Mouse (Mus musculus): ENCODE data around the gene Luc7l3. TPM values are rescaled to one million over a fixed set of nuclear protein-coding genes. Genes with fewer than 3 reads are reported as not detected.

The Luc7l3 gene
- polyA plus RNA-seq, 2 experiments: 33.7 to 39.1 TPM

GRCm38 (mm10) chr11:94339732-94340585, 18.2 kb upstream of the Luc7l3 start:
- no peaks in the 10 kb centered on the region for H3K27me3 ChIP-seq (ENCODE audit: control insufficient read depth, insufficient read depth, low read length)
- no peak for TF ChIP-seq EP300 (IDR thresholded peaks at IDR 0.05; ENCODE audit: low read depth)
- peak; percentile 83 for TF ChIP-seq CTCF (IDR thresholded peaks at IDR 0.05; ENCODE audit: low read depth)
- H3K9me3 ChIP-seq (ENCODE audit: control insufficient read depth, low read length): no peaks in the 10 kb centered on the region
- ATAC-seq (ENCODE audit: insufficient read depth): peak; percentile 63; the same call in 1 of the 2 replicates
- H3K4me1 ChIP-seq (replicated peaks; ENCODE audit: control insufficient read depth in 2 of 2, insufficient read depth in 2 of 2, low read length in 1 of 2): peaks cover 6 to 23% of the 10 kb centered on the region in 2 experiments
- peak in 2 of 3 experiments; percentile 31 to 36 for DNase-seq (ENCODE audit: low read depth in 3 of 3, low spot score in 3 of 3)
- H3K9ac ChIP-seq (replicated peaks): no peak overlapping the region
- WGBS (ENCODE audit: insufficient replicate concordance): 54% methylated on average over 18 of the region's 18 CpGs
- no peak overlapping the region for H3K4me2 ChIP-seq (ENCODE audit: low read depth)
- H3K27ac ChIP-seq: no peak overlapping the region
- no peak overlapping the region for H3K4me3 ChIP-seq (ENCODE audit: insufficient read depth in 1 of 2, low read depth in 2 of 2, low read length in 2 of 2)
- H3K36me3 ChIP-seq (replicated peaks; ENCODE audit: control insufficient read depth, insufficient read depth, low read depth): peaks cover 7% of the 10 kb centered on the region

- TF ChIP-seq EP300 (IDR thresholded peaks at IDR 0.05; ENCODE audit: low read depth) (no peak), CTCF (IDR thresholded peaks at IDR 0.05; ENCODE audit: low read depth) (no peak)
- Histone ChIP-seq H3K9me3 (ENCODE audit: control insufficient read depth, low read length) (no peaks in the 10 kb centered on the region), H3K4me1 (replicated peaks; ENCODE audit: control insufficient read depth in 2 of 2, insufficient read depth in 2 of 2, low read length in 1 of 2) (peaks cover 19 to 36% of the 10 kb centered on the region in 2 experiments), H3K27me3 (ENCODE audit: control insufficient read depth, insufficient read depth, low read length) (no peaks in the 10 kb centered on the region), H3K36me3 (replicated peaks; ENCODE audit: control insufficient read depth, insufficient read depth, low read depth) (peaks cover 7% of the 10 kb centered on the region), H3K4me3 (ENCODE audit: insufficient read depth in 1 of 2, low read depth in 2 of 2, low read length in 2 of 2) (no peak overlapping the region), H3K4me2 (ENCODE audit: low read depth) (no peak overlapping the region), H3K27ac (no peak overlapping the region), H3K9ac (replicated peaks) (no peak overlapping the region)
- ATAC-seq (ENCODE audit: insufficient read depth) (no peak), DNase-seq (ENCODE audit: low read depth in 3 of 3, low spot score in 3 of 3) (no peak)
- 63% methylated on average over 2 of the region's 2 CpGs for WGBS (ENCODE audit: insufficient replicate concordance)
Observed at GRCm38 (mm10) chr11:94338347-94338746, 16.6 kb upstream of the Luc7l3 start.

- DNase-seq (ENCODE audit: low read depth in 3 of 3, low spot score in 3 of 3): no peak
- no peak overlapping the region for H3K9ac ChIP-seq (replicated peaks)
- no peaks in the 10 kb centered on the region for H3K9me3 ChIP-seq (ENCODE audit: control insufficient read depth, low read length)
- no peak overlapping the region for H3K4me3 ChIP-seq (ENCODE audit: insufficient read depth in 1 of 2, low read depth in 2 of 2, low read length in 2 of 2)
- H3K4me2 ChIP-seq (ENCODE audit: low read depth): no peak overlapping the region
- peaks cover 7% of the 10 kb centered on the region for H3K36me3 ChIP-seq (replicated peaks; ENCODE audit: control insufficient read depth, insufficient read depth, low read depth)
- no peaks in the 10 kb centered on the region for H3K27me3 ChIP-seq (ENCODE audit: control insufficient read depth, insufficient read depth, low read length)
- H3K4me1 ChIP-seq (replicated peaks; ENCODE audit: control insufficient read depth in 2 of 2, insufficient read depth in 2 of 2, low read length in 1 of 2): peaks cover 26 to 32% of the 10 kb centered on the region in 2 experiments
- TF ChIP-seq EP300 (IDR thresholded peaks at IDR 0.05; ENCODE audit: low read depth) (no peak), CTCF (IDR thresholded peaks at IDR 0.05; ENCODE audit: low read depth) (no peak)
- ATAC-seq (ENCODE audit: insufficient read depth): no peak
- no peak overlapping the region for H3K27ac ChIP-seq
Observed at GRCm38 (mm10) chr11:94336551-94336950, 14.8 kb upstream of the Luc7l3 start.

- ATAC-seq (ENCODE audit: insufficient read depth) (peak; percentile 98), DNase-seq (ENCODE audit: low read depth in 3 of 3, low spot score in 3 of 3) (peak; percentile 73 to 78 (median 77))
- peak overlapping the region; percentile 57; the same call in 1 of the 2 replicates for H3K9ac ChIP-seq (replicated peaks)
- no peaks in the 10 kb centered on the region for H3K27me3 ChIP-seq (ENCODE audit: control insufficient read depth, insufficient read depth, low read length)
- H3K9me3 ChIP-seq (ENCODE audit: control insufficient read depth, low read length): no peaks in the 10 kb centered on the region
- H3K4me2 ChIP-seq (ENCODE audit: low read depth): peak overlapping the region; percentile 60
- peaks cover 4% of the 10 kb centered on the region for H3K36me3 ChIP-seq (replicated peaks; ENCODE audit: control insufficient read depth, insufficient read depth, low read depth)
- peak; percentile 91 for TF ChIP-seq EP300 (IDR thresholded peaks at IDR 0.05; ENCODE audit: low read depth)
- TF ChIP-seq CTCF (IDR thresholded peaks at IDR 0.05; ENCODE audit: low read depth): no peak
- peaks cover 26 to 34% of the 10 kb centered on the region in 2 experiments for H3K4me1 ChIP-seq (replicated peaks; ENCODE audit: control insufficient read depth in 2 of 2, insufficient read depth in 2 of 2, low read length in 1 of 2)
- H3K27ac ChIP-seq: peak overlapping the region; percentile 59
- H3K4me3 ChIP-seq (ENCODE audit: insufficient read depth in 1 of 2, low read depth in 2 of 2, low read length in 2 of 2): peak overlapping the region; percentile 2 to 19; a peak in 2 of 4 replicates
- 64% methylated on average over 8 of the region's 8 CpGs for WGBS (ENCODE audit: insufficient replicate concordance)
Observed at GRCm38 (mm10) chr11:94334386-94334968, 12.7 kb upstream of the Luc7l3 start.

- TF ChIP-seq EP300 (IDR thresholded peaks at IDR 0.05; ENCODE audit: low read depth): no peak
- TF ChIP-seq CTCF (IDR thresholded peaks at IDR 0.05; ENCODE audit: low read depth): no peak
- DNase-seq (ENCODE audit: low read depth in 3 of 3, low spot score in 3 of 3) (no peak), ATAC-seq (ENCODE audit: insufficient read depth) (no peak)
- Histone ChIP-seq H3K9me3 (ENCODE audit: control insufficient read depth, low read length) (no peaks in the 10 kb centered on the region), H3K36me3 (replicated peaks; ENCODE audit: control insufficient read depth, insufficient read depth, low read depth) (no peaks in the 10 kb centered on the region; the same call in 1 of the 2 replicates), H3K27ac (no peak overlapping the region), H3K4me3 (ENCODE audit: insufficient read depth in 1 of 2, low read depth in 2 of 2, low read length in 2 of 2) (no peak overlapping the region), H3K27me3 (ENCODE audit: control insufficient read depth, insufficient read depth, low read length) (no peaks in the 10 kb centered on the region), H3K9ac (replicated peaks) (no peak overlapping the region), H3K4me1 (replicated peaks; ENCODE audit: control insufficient read depth in 2 of 2, insufficient read depth in 2 of 2, low read length in 1 of 2) (peaks cover 32 to 37% of the 10 kb centered on the region in 2 experiments), H3K4me2 (ENCODE audit: low read depth) (no peak overlapping the region)
- WGBS (ENCODE audit: insufficient replicate concordance): 84% methylated on average over 6 of the region's 6 CpGs
Observed at GRCm38 (mm10) chr11:94332726-94333125, 10.9 kb upstream of the Luc7l3 start.

All from liver, embryonic 14.5 days (tissue).